Mouse (Mus musculus) MEL (cell line): ENCODE measurements around the gene Camta2. TPM values are rescaled to one million over a fixed set of nuclear protein-coding genes. Genes with fewer than 3 reads are reported as not detected.

Source experiments
- DNase-seq: peaks from one replicate; pipeline ENCODE4 v3.0.0; 2011; ENCODE audit warnings: low read depth, low spot score
- H3K27ac ChIP-seq: 2 replicates; pipeline ENCODE4 v1.5.1; 2012; ENCODE audit warnings: low read depth, mild to moderate bottlenecking, control low read depth, low read length, moderate library complexity; ENCODE audit not compliant: control insufficient read depth
- H3K27me3 ChIP-seq, 2 experiments: fragments of 150-350 bp in 1 of 2; sonication (generic) in 1 of 2; 2 replicates each; pipeline ENCODE4 v1.6.1; 2012; ENCODE audit warnings: low read length in 2 of 2, mild to moderate bottlenecking in 2 of 2, improper control_type of control experiment in 1 of 2, moderate library complexity in 1 of 2; ENCODE audit not compliant: insufficient read depth in 2 of 2, control insufficient read depth in 1 of 2
- H3K36me3 ChIP-seq, 2 experiments: 2 replicates each; pipeline ENCODE4 v1.6.1; 2012 to 2014; ENCODE audit warnings: low read length in 2 of 2, improper control_type of control experiment in 1 of 2, inconsistent platforms in 1 of 2, mild to moderate bottlenecking in 1 of 2; ENCODE audit not compliant: insufficient read depth in 2 of 2, control insufficient read depth in 1 of 2
- H3K4me1 ChIP-seq, 2 experiments: fragments of 150-350 bp in 1 of 2; sonication (generic) in 1 of 2; 2 replicates each; pipeline ENCODE4 v1.6.1; 2012; ENCODE audit warnings: low read length in 2 of 2, improper control_type of control experiment in 1 of 2, mild to moderate bottlenecking in 1 of 2; ENCODE audit not compliant: insufficient read depth in 2 of 2, control insufficient read depth in 1 of 2
- H3K4me3 ChIP-seq, 2 experiments: fragments of 150-350 bp in 1 of 2; sonication (generic) in 1 of 2; 2 replicates each; pipeline ENCODE4 v1.5.1; 2012; ENCODE audit warnings: low read depth in 2 of 2, low read length in 2 of 2, mild to moderate bottlenecking in 2 of 2, moderate library complexity in 2 of 2, control low read depth in 1 of 2, improper control_type of control experiment in 1 of 2; ENCODE audit not compliant: control insufficient read depth in 1 of 2, insufficient read depth in 1 of 2
- H3K79me2 ChIP-seq: 2 replicates; pipeline ENCODE4 v1.6.1; 2012; ENCODE audit warnings: mild to moderate bottlenecking, low read length, moderate library complexity; ENCODE audit not compliant: control insufficient read depth, poor library complexity, insufficient read depth
- H3K9ac ChIP-seq: 2 replicates; pipeline ENCODE4 v1.6.1; 2012; ENCODE audit warnings: low read depth, mild to moderate bottlenecking, control low read depth, low read length, moderate library complexity; ENCODE audit not compliant: control insufficient read depth, poor library complexity, severe bottlenecking
- H3K9me3 ChIP-seq: fragments of 150-350 bp; sonication (generic); replicated peaks from 2 replicates; pipeline ENCODE4 v1.6.1; 2012; ENCODE audit warnings: mild to moderate bottlenecking, low read length, improper control_type of control experiment, moderate library complexity; ENCODE audit not compliant: insufficient read depth
- CHD1 ChIP-seq: IDR thresholded peaks from 2 replicates; pipeline ENCODE4 v1.6.1; 2012; ENCODE audit warnings: low read depth, mild to moderate bottlenecking, inconsistent platforms, low read length, improper control_type of control experiment
- CHD2 ChIP-seq: IDR thresholded peaks from 2 replicates; pipeline ENCODE4 v1.6.1; 2011; ENCODE audit warnings: low read length, improper control_type of control experiment
- ELF1 ChIP-seq: IDR thresholded peaks from 2 replicates; pipeline ENCODE4 v1.6.1; 2014; ENCODE audit warnings: low read depth, mild to moderate bottlenecking, inconsistent platforms, low read length, improper control_type of control experiment, moderate library complexity
- EP300 ChIP-seq, 2 experiments: IDR thresholded peaks; 2 replicates each; pipeline ENCODE4 v1.6.1; 2011; ENCODE audit warnings: improper control_type of control experiment in 2 of 2, low read length in 2 of 2, low read depth in 1 of 2, mild to moderate bottlenecking in 1 of 2
- GATA1 ChIP-seq: IDR thresholded peaks from 2 replicates; pipeline ENCODE4 v1.6.1; 2011; ENCODE audit warnings: low read depth, low read length, improper control_type of control experiment
- HCFC1 ChIP-seq: IDR thresholded peaks from 2 replicates; pipeline ENCODE4 v1.6.1; 2012; ENCODE audit warnings: low read depth, mild to moderate bottlenecking, inconsistent platforms, low read length, improper control_type of control experiment, moderate library complexity
- JUND ChIP-seq: IDR thresholded peaks from 2 replicates; pipeline ENCODE4 v1.6.1; 2011; ENCODE audit warnings: low read depth, mild to moderate bottlenecking, improper control_type of control experiment, low read length
- MAFK ChIP-seq: IDR thresholded peaks from 2 replicates; pipeline ENCODE4 v1.6.1; 2011; ENCODE audit warnings: low read depth, mild to moderate bottlenecking, low read length, improper control_type of control experiment, borderline replicate concordance
- MAZ ChIP-seq: IDR thresholded peaks from 2 replicates; pipeline ENCODE4 v1.6.1; 2012; ENCODE audit warnings: low read depth, mild to moderate bottlenecking, inconsistent platforms, low read length, improper control_type of control experiment
- MYC ChIP-seq: IDR thresholded peaks from 2 replicates; pipeline ENCODE4 v1.6.1; 2011; ENCODE audit warnings: low read depth, mild to moderate bottlenecking, low read length, improper control_type of control experiment, moderate library complexity
- NRF1 ChIP-seq: IDR thresholded peaks from 2 replicates; pipeline ENCODE4 v1.6.1; 2014; ENCODE audit warnings: low read depth, mild to moderate bottlenecking, inconsistent platforms, low read length, improper control_type of control experiment, moderate library complexity; ENCODE audit not compliant: poor library complexity, insufficient read depth, severe bottlenecking
- RAD21 ChIP-seq: IDR thresholded peaks from 2 replicates; pipeline ENCODE4 v1.6.1; 2011; ENCODE audit warnings: mild to moderate bottlenecking, low read depth, low read length, improper control_type of control experiment
- SIN3A ChIP-seq: IDR thresholded peaks from 2 replicates; pipeline ENCODE4 v1.6.1; 2012; ENCODE audit warnings: low read length, improper control_type of control experiment, inconsistent platforms
- SMC3 ChIP-seq: IDR thresholded peaks from 2 replicates; pipeline ENCODE4 v1.6.1; 2011; ENCODE audit warnings: low read depth, low read length, improper control_type of control experiment
- TAL1 ChIP-seq: IDR thresholded peaks from 2 replicates; pipeline ENCODE4 v1.6.1; 2012; ENCODE audit warnings: mild to moderate bottlenecking, inconsistent platforms, low read length, moderate library complexity, mixed read lengths
- TBP ChIP-seq: IDR thresholded peaks from 2 replicates; pipeline ENCODE4 v1.8.0; 2011; ENCODE audit warnings: low read depth, low read length, improper control_type of control experiment
- TCF12 ChIP-seq: IDR thresholded peaks from 2 replicates; pipeline ENCODE4 v1.6.1; 2014; ENCODE audit warnings: low read depth, mild to moderate bottlenecking, inconsistent platforms, low read length, improper control_type of control experiment, moderate library complexity
- USF2 ChIP-seq, 2 experiments: IDR thresholded peaks; 2 replicates each; pipeline ENCODE4 v1.6.1; 2011 to 2012; ENCODE audit warnings: improper control_type of control experiment in 2 of 2, low read length in 2 of 2, borderline replicate concordance in 1 of 2, inconsistent platforms in 1 of 2, low read depth in 1 of 2, mild to moderate bottlenecking in 1 of 2; ENCODE audit not compliant: insufficient read depth in 1 of 2
- ZC3H11A ChIP-seq: IDR thresholded peaks from 2 replicates; pipeline ENCODE4 v1.6.1; 2012; ENCODE audit warnings: low read depth, mild to moderate bottlenecking, inconsistent platforms, low read length, improper control_type of control experiment
- ZMIZ1 ChIP-seq: IDR thresholded peaks from 2 replicates; pipeline ENCODE4 v1.6.1; 2012; ENCODE audit warnings: low read depth, mild to moderate bottlenecking, inconsistent platforms, low read length, improper control_type of control experiment, moderate library complexity
- ZNF384 ChIP-seq: IDR thresholded peaks from 2 replicates; pipeline ENCODE4 v1.6.1; 2012; ENCODE audit warnings: low read depth, mild to moderate bottlenecking, inconsistent platforms, low read length, improper control_type of control experiment
- polyA plus RNA-seq, 2 experiments: library from polyadenylated mRNA; stranded (reverse) in 1 of 2; unstranded in 1 of 2; fragments of >175 nt in 1 of 2; fragments of >200 nt in 1 of 2; gene quantifications; 2 replicates each; pipeline versions ENCODE4 v1.2.1 to v1.2.4; 2012; ENCODE audit warnings: low replicate concordance in 2 of 2, low read depth in 1 of 2; ENCODE audit not compliant: insufficient read length in 2 of 2, insufficient read depth in 1 of 2, missing spikeins in 1 of 2
- total RNA-seq: library from RNA; depleted of rRNA; stranded (reverse); fragments of 300-350 nt; gene quantifications from 2 replicates; pipeline ENCODE4 v1.2.3, GENCODE M21; 2012

Camta2 gene
- total and polyA plus RNA-seq, 3 experiments = 1.9 to 15.0 TPM; not detected in 1

DNA sequence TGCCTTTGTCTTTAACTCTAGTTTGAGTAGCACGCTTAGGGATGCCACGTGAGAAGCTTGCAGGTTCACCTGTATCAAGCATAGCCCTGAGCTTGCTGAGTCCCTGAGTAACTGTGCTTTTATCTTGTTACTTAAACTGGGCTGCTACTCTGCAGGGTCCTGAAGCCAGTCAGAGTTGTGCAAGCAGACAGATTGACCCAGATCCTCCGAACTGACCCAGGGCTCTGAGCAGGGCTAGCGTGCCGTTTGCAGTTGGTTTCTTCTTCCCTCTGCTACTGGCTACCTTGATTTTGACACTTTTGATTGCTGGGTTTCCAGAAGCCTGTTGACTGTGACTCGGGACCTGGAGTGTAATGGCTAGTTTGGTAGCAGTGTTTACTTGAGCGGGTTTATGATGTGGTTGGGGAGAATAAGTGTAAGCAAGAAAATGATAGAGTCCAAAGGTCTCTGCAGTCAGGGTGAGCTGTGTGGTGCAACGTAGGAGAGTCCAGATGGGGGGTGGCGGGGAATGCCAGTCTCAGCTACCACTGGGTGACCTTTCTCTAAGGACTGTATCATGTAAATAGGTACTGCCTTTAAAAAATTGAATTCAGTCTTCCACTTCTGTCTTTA is 42.6 kb upstream of the Camta2 start:
- no peak overlapping the region for H3K9ac ChIP-seq
- H3K27me3 ChIP-seq = peaks cover 5 to 12% of the 10 kb centered on the region in 2 experiments
- H3K27ac ChIP-seq = no peak overlapping the region
- H3K79me2 ChIP-seq = no peaks in the 10 kb centered on the region
- no peaks in the 10 kb centered on the region for H3K9me3 ChIP-seq
- DNase-seq = no peak
- TF ChIP-seq USF2 (IDR thresholded peaks at IDR 0.05; ENCODE audit: borderline replicate concordance in 1 of 2, insufficient read depth in 1 of 2, low read depth in 1 of 2, low read length in 2 of 2) = no peak
- TF ChIP-seq MAZ = no peak
- TF ChIP-seq TCF12 = no peak
- TF ChIP-seq ZMIZ1 = no peak
- TF ChIP-seq RAD21 = no peak
- TF ChIP-seq ZC3H11A = no peak
- no peak for TF ChIP-seq TBP
- TF ChIP-seq ZNF384 = no peak
- no peak for TF ChIP-seq TAL1
- no peak for TF ChIP-seq GATA1
- no peak for TF ChIP-seq JUND
- TF ChIP-seq ELF1 = no peak
- no peak for TF ChIP-seq NRF1
- no peak for TF ChIP-seq MYC
- TF ChIP-seq MAFK = no peak
- H3K36me3 ChIP-seq = no peaks in the 10 kb centered on the region
- H3K4me3 ChIP-seq = no peak overlapping the region
- H3K4me1 ChIP-seq = no peaks in the 10 kb centered on the region

DNA sequence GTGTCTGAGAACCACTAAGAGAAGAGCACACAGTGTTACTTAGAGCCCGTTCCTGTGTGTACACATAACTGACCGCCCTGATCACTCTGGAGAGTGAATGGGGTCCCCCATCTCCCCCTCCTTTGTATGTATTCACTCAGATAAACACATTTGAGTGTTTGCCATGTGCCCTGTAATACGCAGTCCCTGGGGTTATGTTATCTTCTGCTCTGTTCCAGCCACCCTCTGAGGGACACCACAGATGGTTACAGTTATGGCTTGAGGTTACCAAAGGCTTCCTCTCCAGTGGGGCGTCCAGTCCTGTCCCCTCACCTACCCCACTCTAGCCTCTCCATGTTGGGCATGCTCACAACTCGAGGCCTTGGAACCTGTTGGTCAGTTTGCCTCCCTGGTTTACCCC is 39.5 kb upstream of the Camta2 start:
- TF ChIP-seq HCFC1 (no peak), EP300 (IDR thresholded peaks at IDR 0.05; ENCODE audit: low read depth in 1 of 2, low read length in 2 of 2) (no peak), ZC3H11A (no peak), CHD1 (no peak), MYC (no peak), SMC3 (no peak), CHD2 (no peak), SIN3A (no peak), TCF12 (no peak)
- no peaks in the 10 kb centered on the region for H3K36me3 ChIP-seq

More for the DNA sequence above, 39.5 kb upstream of the Camta2 start:
- no peaks in the 10 kb centered on the region for H3K4me1 ChIP-seq
- DNase-seq = no peak
- no peaks in the 10 kb centered on the region for H3K9me3 ChIP-seq
- H3K27me3 ChIP-seq = peaks cover 0 to 1% of the 10 kb centered on the region in 2 experiments; a peak in 1 of 4 replicates
- H3K79me2 ChIP-seq = no peaks in the 10 kb centered on the region
- H3K4me3 ChIP-seq = no peak overlapping the region
- no peak overlapping the region for H3K9ac ChIP-seq
- no peak overlapping the region for H3K27ac ChIP-seq
